Comparison of ENCODE assay signal across 7 mouse cellular contexts in the genomic region with DNA sequence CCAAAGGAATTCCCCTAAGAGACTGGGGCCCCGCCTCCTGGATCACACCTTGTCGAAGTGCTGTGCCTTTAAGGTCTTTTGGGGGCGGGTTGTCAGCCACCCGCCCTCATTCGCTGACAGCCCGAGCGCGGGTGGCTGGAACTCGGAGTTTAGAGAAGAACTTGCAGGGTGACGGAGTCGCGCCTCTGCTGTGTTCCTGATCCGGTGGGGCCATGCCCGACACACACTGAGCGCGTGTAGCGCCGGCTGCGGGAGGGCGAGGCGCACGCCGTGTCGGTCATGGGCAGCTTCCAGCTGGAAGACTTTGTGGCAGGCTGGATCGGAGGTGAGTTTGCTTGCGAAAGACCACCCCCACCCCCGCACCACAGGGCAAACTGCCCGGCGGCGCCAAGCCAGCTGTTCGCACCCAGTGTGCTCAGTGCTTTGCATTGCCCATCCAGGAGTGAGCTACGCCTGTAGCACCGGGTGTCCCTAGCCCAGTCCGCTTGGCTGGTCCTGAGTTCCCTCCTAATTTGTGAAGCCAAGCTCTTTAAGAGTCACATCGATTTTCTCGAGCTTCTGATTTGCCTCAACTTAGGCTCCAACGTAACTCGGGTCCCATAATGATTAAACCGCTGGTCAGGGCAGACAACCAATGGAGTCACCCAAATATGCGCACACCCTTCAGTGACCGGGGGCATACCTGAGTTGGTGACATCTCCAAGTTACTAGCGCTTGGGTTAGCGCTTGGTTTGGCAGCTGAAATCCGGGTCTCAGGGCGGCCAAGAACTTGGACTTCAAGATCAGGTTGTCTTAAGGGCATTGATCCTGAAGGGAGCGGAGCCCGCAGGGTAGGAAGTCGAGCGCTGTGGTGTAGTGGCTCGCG. TPM values are rescaled to one million over a fixed set of nuclear protein-coding genes. Genes with fewer than 3 reads are reported as not detected.
DNase-seq lines count a peak whose midpoint lies in the region; ATAC-seq and TF ChIP-seq lines count a peak whose summit lies in the region.

A gene (plus strand): TSS at position 145 of the 865 bp plus-strand sequence.

- no peaks in the 10 kb centered on the region for H3K36me3 ChIP-seq in heart, embryonic 11.5 days (ENCODE audit: control insufficient read depth, insufficient read depth, low read length)
- no peaks in the 10 kb centered on the region for H3K36me3 ChIP-seq in kidney, embryonic 14.5 days (ENCODE audit: control insufficient read depth, insufficient read depth, low read length)
- no peaks in the 10 kb centered on the region for H3K36me3 ChIP-seq in lung, embryonic 15.5 days
- H3K36me3 ChIP-seq in stomach, embryonic 14.5 days (ENCODE audit: control insufficient read depth, insufficient read depth, low read length): no peaks in the 10 kb centered on the region

- TF ChIP-seq POLR2A in bone marrow macrophage, adult 2 months (IDR thresholded peaks at IDR 0.05; ENCODE audit: borderline replicate concordance, low read depth, low read length): no peak

- H3K9ac ChIP-seq in heart, embryonic 11.5 days (ENCODE audit: low read depth, low read length): peak within 1 kb of the TSS; percentile 22; the same call in 1 of the 2 replicates
- 0 out of 2 replicates have a peak within 1 kb of the TSS, but pooled peaks have one; percentile 18 for H3K9ac ChIP-seq in kidney, embryonic 14.5 days (ENCODE audit: low read depth, low read length)
- no peak within 1 kb of the TSS; the same call in 1 of the 2 replicates for H3K9ac ChIP-seq in lung, embryonic 15.5 days
- no peak within 1 kb of the TSS for H3K9ac ChIP-seq in stomach, embryonic 14.5 days (replicated peaks; ENCODE audit: low read depth, low read length)

- H3K4me3 ChIP-seq in bone marrow macrophage, adult 2 months (ENCODE audit: insufficient read depth, low read length): peak within 1 kb of the TSS; percentile 15; the same call in 1 of the 2 replicates
- H3K4me3 ChIP-seq in heart, embryonic 11.5 days (ENCODE audit: low read depth, low read length): peak within 1 kb of the TSS; percentile 38
- H3K4me3 ChIP-seq in kidney, embryonic 14.5 days (ENCODE audit: low read length): peak within 1 kb of the TSS; percentile 13
- H3K4me3 ChIP-seq in lung, embryonic 15.5 days: peak within 1 kb of the TSS; percentile 37
- H3K4me3 ChIP-seq in stomach, embryonic 14.5 days (ENCODE audit: low read depth, low read length): peak within 1 kb of the TSS; percentile 37

- ATAC-seq in heart, embryonic 11.5 days (replicated peaks; ENCODE audit: insufficient number of reproducible peaks, low FRiP score, low TSS enrichment): no peak
- ATAC-seq in kidney, embryonic 14.5 days (ENCODE audit: low FRiP score, low TSS enrichment): 0 out of 2 replicates have a peak, but pooled peaks have one; percentile 11
- peak; percentile 21; the same call in 1 of the 2 replicates for ATAC-seq in lung, embryonic 15.5 days (ENCODE audit: borderline replicate concordance, extremely low read depth, low FRiP score, low TSS enrichment)
- no peak for ATAC-seq in stomach, embryonic 14.5 days (ENCODE audit: insufficient number of reproducible peaks, insufficient read depth, low FRiP score, low read depth)

- no peaks in the 10 kb centered on the region for H3K9me3 ChIP-seq in heart, embryonic 11.5 days (replicated peaks; ENCODE audit: control insufficient read depth, low read length)
- H3K9me3 ChIP-seq in kidney, embryonic 14.5 days (ENCODE audit: control insufficient read depth, low read length): 0 out of 2 replicates have a peak, but pooled peaks cover 4% of the 10 kb centered on the region
- no peaks in the 10 kb centered on the region for H3K9me3 ChIP-seq in lung, embryonic 15.5 days
- H3K9me3 ChIP-seq in stomach, embryonic 14.5 days (ENCODE audit: control insufficient read depth, low read depth, low read length): no peaks in the 10 kb centered on the region

- H3K4me2 ChIP-seq in heart, embryonic 11.5 days: peak within 1 kb of the TSS; percentile 70
- H3K4me2 ChIP-seq in kidney, embryonic 14.5 days (replicated peaks; ENCODE audit: low read depth, low read length): peak within 1 kb of the TSS; percentile 42
- peak within 1 kb of the TSS; percentile 77 for H3K4me2 ChIP-seq in lung, embryonic 15.5 days
- peak within 1 kb of the TSS; percentile 81 for H3K4me2 ChIP-seq in stomach, embryonic 14.5 days (replicated peaks; ENCODE audit: low read depth, low read length)

- H3K27ac ChIP-seq in bone marrow macrophage, adult 2 months (ENCODE audit: insufficient read depth, low read depth, low read length): no peak within 1 kb of the TSS
- no peak within 1 kb of the TSS for H3K27ac ChIP-seq in heart, embryonic 11.5 days (ENCODE audit: low read depth, low read length)
- H3K27ac ChIP-seq in kidney, embryonic 14.5 days (ENCODE audit: low read depth, low read length): no peak within 1 kb of the TSS
- H3K27ac ChIP-seq in lung, embryonic 15.5 days: no peak within 1 kb of the TSS
- no peak within 1 kb of the TSS for H3K27ac ChIP-seq in stomach, embryonic 14.5 days (ENCODE audit: low read length)

- H3K27me3 ChIP-seq in heart, embryonic 11.5 days (ENCODE audit: control insufficient read depth, insufficient read depth, low read length): peaks cover 65% of the 10 kb centered on the region
- H3K27me3 ChIP-seq in kidney, embryonic 14.5 days (ENCODE audit: control insufficient read depth, insufficient read depth, low read length): peaks cover 44% of the 10 kb centered on the region
- H3K27me3 ChIP-seq in lung, embryonic 15.5 days: peaks cover 47% of the 10 kb centered on the region
- peaks cover 32% of the 10 kb centered on the region; the same call in 1 of the 2 replicates for H3K27me3 ChIP-seq in stomach, embryonic 14.5 days (ENCODE audit: control insufficient read depth, insufficient read depth, low read length)

- TF ChIP-seq CTCF in bone marrow macrophage, adult 2 months (IDR thresholded peaks at IDR 0.05; ENCODE audit: low read depth, low read length): no peak

- peak; percentile 57 for DNase-seq in R1 (ENCODE audit: low read depth, low spot score)
- no peak for DNase-seq in layer of hippocampus, adult 11-12 months (ENCODE audit: low spot score)

- WGBS in heart, embryonic 11.5 days (ENCODE audit: insufficient replicate concordance): 4% methylated on average over 51 of the region's 51 CpGs
- WGBS in kidney, embryonic 14.5 days: 3% methylated on average over 51 of the region's 51 CpGs
- WGBS in lung, embryonic 15.5 days: 2% methylated on average over 51 of the region's 51 CpGs
- WGBS in stomach, embryonic 14.5 days: 3% methylated on average over 51 of the region's 51 CpGs

- H3K4me1 ChIP-seq in bone marrow macrophage, adult 2 months (ENCODE audit: control insufficient read depth, insufficient read depth, low read length): no peaks in the 10 kb centered on the region
- 0 out of 2 replicates have a peak, but pooled peaks cover 3% of the 10 kb centered on the region for H3K4me1 ChIP-seq in heart, embryonic 11.5 days (ENCODE audit: control insufficient read depth, insufficient read depth, low read length)
- H3K4me1 ChIP-seq in kidney, embryonic 14.5 days (ENCODE audit: control insufficient read depth, insufficient read depth, low read length): 0 out of 2 replicates have a peak, but pooled peaks cover 5% of the 10 kb centered on the region
- H3K4me1 ChIP-seq in lung, embryonic 15.5 days: peaks cover 27% of the 10 kb centered on the region
- H3K4me1 ChIP-seq in stomach, embryonic 14.5 days (ENCODE audit: control insufficient read depth, insufficient read depth, low read length): 0 out of 2 replicates have a peak, but pooled peaks cover 8% of the 10 kb centered on the region

RNA-seq across cellular contexts. Expression of the gene that starts here (rescaled TPM):
- not detected in 2 replicates for polyA plus RNA-seq in bone marrow macrophage, adult 2 months (2012; ENCODE audit: insufficient read depth, insufficient read length, missing spikeins)
- 0.04 TPM in 1 of 2 replicates, not detected in the other for polyA plus RNA-seq in heart, embryonic 11.5 days (2014; fragmentation: Nextera tagmentation; extraction: Ambion mirVana)
- 0.69 and 0.94 TPM in 2 replicates for polyA plus RNA-seq in kidney, embryonic 14.5 days (2014; fragmentation: Nextera tagmentation; extraction: Ambion mirVana)
- polyA plus RNA-seq in lung, embryonic 15.5 days (2015; fragmentation: Nextera tagmentation; extraction: Ambion mirVana): 0.14 and 0.26 TPM in 2 replicates
- 0.09 and 0.27 TPM in 2 replicates for polyA plus RNA-seq in stomach, embryonic 14.5 days (2014; fragmentation: Nextera tagmentation; extraction: Ambion mirVana)

Comparison
In these comparisons a context has a peak if more than half of its experiments do, and no peak if none do; other contexts are left out.
1. Peak in ATAC-seq, H3K4me3 ChIP-seq, H3K9ac ChIP-seq and H3K4me2 ChIP-seq in kidney, embryonic 14.5 days; RNA of the gene not detected or under 1 TPM.
2. Peak in ATAC-seq, H3K4me3 ChIP-seq and H3K4me2 ChIP-seq in lung, embryonic 15.5 days; RNA of the gene not detected or under 1 TPM.